Mouse (Mus musculus) CH12.LX (cell line): ENCODE results near the gene Gpr3. TPM values are rescaled to one million over a fixed set of nuclear protein-coding genes. Genes with fewer than 3 reads are reported as not detected.

Source experiments
- DNase-seq: peaks from one replicate; pipeline ENCODE4 v3.0.0-alpha.2; 2013; ENCODE audit errors: extremely low read depth
- H3K27ac ChIP-seq: 2 replicates; pipeline ENCODE4 v1.5.1; 2012; ENCODE audit warnings: low read depth, mild to moderate bottlenecking, control low read depth, moderate library complexity; ENCODE audit not compliant: insufficient read depth
- H3K27me3 ChIP-seq: replicated peaks from 2 replicates; pipeline ENCODE3; 2012; ENCODE audit warnings: inconsistent platforms
- H3K36me3 ChIP-seq, 2 experiments: replicated peaks in 1 of 2; 2 replicates each; pipeline versions ENCODE3 to v1.6.1; 2012; ENCODE audit warnings: inconsistent platforms in 1 of 2, low read length in 1 of 2, mild to moderate bottlenecking in 1 of 2, mixed read lengths in 1 of 2, moderate library complexity in 1 of 2; ENCODE audit not compliant: control insufficient read depth in 1 of 2, insufficient read depth in 1 of 2
- H3K4me1 ChIP-seq, 2 experiments: 2 replicates each; pipeline ENCODE4 v1.6.1; 2012; ENCODE audit warnings: inconsistent platforms in 1 of 2, moderate library complexity in 1 of 2; ENCODE audit not compliant: insufficient read depth in 2 of 2, control insufficient read depth in 1 of 2
- H3K4me2 ChIP-seq: 2 replicates; pipeline ENCODE4 v1.6.1; 2012; ENCODE audit warnings: low read depth, mild to moderate bottlenecking, control low read depth; ENCODE audit not compliant: poor library complexity, insufficient read depth, severe bottlenecking
- H3K4me3 ChIP-seq, 3 experiments: fragments of 150-350 bp in 1 of 3; sonication (generic) in 1 of 3; replicated peaks in 1 of 3; 2 replicates each; pipeline versions ENCODE3 to v1.5.1; 2011 to 2012; ENCODE audit warnings: low read depth in 2 of 3, low read length in 2 of 3, mild to moderate bottlenecking in 2 of 3, moderate library complexity in 2 of 3, control low read depth in 1 of 3, improper control_type of control experiment in 1 of 3, inconsistent platforms in 1 of 3, mixed read lengths in 1 of 3; ENCODE audit not compliant: poor library complexity in 1 of 3
- H3K79me2 ChIP-seq: replicated peaks from 2 replicates; pipeline ENCODE4 v1.6.1; 2012; ENCODE audit warnings: mild to moderate bottlenecking, moderate library complexity; ENCODE audit not compliant: control insufficient read depth, poor library complexity, insufficient read depth, severe bottlenecking; ENCODE audit errors: extremely low read depth
- H3K9ac ChIP-seq: 2 replicates; pipeline ENCODE4 v1.6.1; 2012; ENCODE audit warnings: low read depth, mild to moderate bottlenecking, control low read depth, moderate library complexity; ENCODE audit not compliant: insufficient read depth
- H3K9me3 ChIP-seq: replicated peaks from 2 replicates; pipeline ENCODE3; 2012; ENCODE audit warnings: low read length, inconsistent platforms, mixed read lengths
- CHD1 ChIP-seq: IDR thresholded peaks from 2 replicates; pipeline ENCODE4 v1.6.1; 2012; ENCODE audit warnings: low read depth, low read length, improper control_type of control experiment, inconsistent platforms
- CHD2 ChIP-seq: IDR thresholded peaks from 2 replicates; pipeline ENCODE4 v1.6.1; 2011; ENCODE audit warnings: low read length, improper control_type of control experiment
- CTCF ChIP-seq, 2 experiments: IDR thresholded peaks in 1 of 2; conservative IDR thresholded peaks in 1 of 2; 2 replicates each; pipeline ENCODE4 v1.5.1; 2011 to 2012; ENCODE audit warnings: low read depth in 2 of 2, low read length in 2 of 2, improper control_type of control experiment in 1 of 2, inconsistent platforms in 1 of 2, mild to moderate bottlenecking in 1 of 2, moderate library complexity in 1 of 2
- E2F4 ChIP-seq: IDR thresholded peaks from 2 replicates; pipeline ENCODE4 v1.6.1; 2011; ENCODE audit warnings: low read depth, low read length, improper control_type of control experiment; ENCODE audit not compliant: insufficient replicate concordance
- GABPA ChIP-seq: IDR thresholded peaks from 2 replicates; pipeline ENCODE4 v1.6.1; 2012; ENCODE audit warnings: low read depth, low read length, improper control_type of control experiment, inconsistent platforms; ENCODE audit not compliant: insufficient replicate concordance
- JUN ChIP-seq: IDR thresholded peaks from 2 replicates; pipeline ENCODE4 v1.6.1; 2011; ENCODE audit warnings: low read depth, mild to moderate bottlenecking, low read length, improper control_type of control experiment, moderate library complexity; ENCODE audit not compliant: insufficient read depth
- MAX ChIP-seq: IDR thresholded peaks from 2 replicates; pipeline ENCODE4 v1.6.1; 2011; ENCODE audit warnings: low read length, improper control_type of control experiment
- MAZ ChIP-seq: IDR thresholded peaks from 2 replicates; pipeline ENCODE4 v1.6.1; 2012; ENCODE audit warnings: low read depth, mild to moderate bottlenecking, inconsistent platforms, low read length, improper control_type of control experiment, moderate library complexity
- MEF2A ChIP-seq: IDR thresholded peaks from 2 replicates; pipeline ENCODE4 v1.6.1; 2014; ENCODE audit warnings: low read depth, mild to moderate bottlenecking, inconsistent platforms, low read length, improper control_type of control experiment, borderline replicate concordance
- MXI1 ChIP-seq: IDR thresholded peaks from 2 replicates; pipeline ENCODE4 v1.6.1; 2011; ENCODE audit warnings: mild to moderate bottlenecking, low read depth, low read length, improper control_type of control experiment
- MYC ChIP-seq: IDR thresholded peaks from 2 replicates; pipeline ENCODE4 v1.6.1; 2011; ENCODE audit warnings: low read depth, mild to moderate bottlenecking, improper control_type of control experiment, low read length
- NRF1 ChIP-seq: IDR thresholded peaks from 2 replicates; pipeline ENCODE4 v1.6.1; 2014; ENCODE audit warnings: low read depth, mild to moderate bottlenecking, inconsistent platforms, low read length, improper control_type of control experiment, moderate library complexity
- POLR2A ChIP-seq: IDR thresholded peaks from 2 replicates; pipeline ENCODE4 v1.6.1; 2011; ENCODE audit warnings: low read depth, mild to moderate bottlenecking, improper control_type of control experiment, low read length
- POLR2AphosphoS2 ChIP-seq: IDR thresholded peaks from 2 replicates; pipeline ENCODE4 v1.6.1; 2011; ENCODE audit warnings: low read depth, low read length, improper control_type of control experiment
- RAD21 ChIP-seq: IDR thresholded peaks from 2 replicates; pipeline ENCODE4 v1.6.1; 2011; ENCODE audit warnings: low read depth, mild to moderate bottlenecking, low read length, improper control_type of control experiment, moderate library complexity
- SMC3 ChIP-seq: IDR thresholded peaks from 2 replicates; pipeline ENCODE4 v1.6.1; 2011; ENCODE audit warnings: low read depth, low read length, improper control_type of control experiment
- USF1 ChIP-seq: IDR thresholded peaks from 2 replicates; pipeline ENCODE4 v1.6.1; 2014; ENCODE audit warnings: low read depth, mild to moderate bottlenecking, inconsistent platforms, low read length, improper control_type of control experiment
- USF2 ChIP-seq: conservative IDR thresholded peaks from 2 replicates; pipeline ENCODE4 v1.6.1; 2011; ENCODE audit warnings: low read depth, low read length, improper control_type of control experiment
- ZMIZ1 ChIP-seq: IDR thresholded peaks from 2 replicates; pipeline ENCODE4 v1.6.1; 2012; ENCODE audit warnings: low read depth, mild to moderate bottlenecking, inconsistent platforms, low read length, improper control_type of control experiment
- ZNF384 ChIP-seq: IDR thresholded peaks from 2 replicates; pipeline ENCODE4 v1.6.1; 2012; ENCODE audit warnings: low read depth, low read length, improper control_type of control experiment, inconsistent platforms
- dilution Hi-C: fragments of 300-500 bp; cut with MboI; formaldehyde crosslinking; loops from 2 replicates; pipeline ENCODE4 v1.14.3; 2020; ENCODE audit warnings: low sequenced_read_pairs; ENCODE audit not compliant: extremely low pct_unique_long_range_greater_than_20kb, extremely low pct_ligation_motif_present
- in situ Hi-C: fragments of 300-500 bp; cut with MboI; formaldehyde crosslinking; loops from 3 replicates; pipeline ENCODE4 v1.14.3; 2019; ENCODE audit warnings: low sequenced_read_pairs, low pct_ligation_motif_present, low pct_unique_long_range_greater_than_20kb, mixed read lengths
- polyA plus RNA-seq: library from polyadenylated mRNA; unstranded; fragments of >175 nt; gene quantifications from 2 replicates; pipeline ENCODE4 v1.2.1, GENCODE M21; 2012; ENCODE audit warnings: low read depth; ENCODE audit not compliant: insufficient read length
- total RNA-seq, 2 experiments: library from RNA; depleted of rRNA; stranded (reverse); fragments of 300-350 nt in 1 of 2; fragments of >200 nt in 1 of 2; gene quantifications; 2 replicates each; pipeline ENCODE4 v1.2.3; 2012 to 2014

The Gpr3 gene
- total and polyA plus RNA-seq, 3 experiments: 0.11 to 0.13 TPM; not detected in 1

- Histone ChIP-seq H3K4me1 (peaks cover 4 to 14% of the 10 kb centered on the region in 2 experiments), H3K27ac (no peak overlapping the region), H3K4me3 (no peak overlapping the region), H3K36me3 (no peaks in the 10 kb centered on the region), H3K9me3 (no peaks in the 10 kb centered on the region), H3K9ac (no peak overlapping the region), H3K4me2 (no peak overlapping the region), H3K27me3 (peaks cover 56% of the 10 kb centered on the region), H3K79me2 (no peaks in the 10 kb centered on the region)
- dilution Hi-C loops (no loop called here), in situ Hi-C loops (no loop called here)
- no peak for DNase-seq
- TF ChIP-seq E2F4: no peak
- no peak for TF ChIP-seq NRF1
- no peak for TF ChIP-seq USF1
- TF ChIP-seq MAZ: no peak
- no peak for TF ChIP-seq CHD2
- no peak for TF ChIP-seq MAX
- no peak for TF ChIP-seq MXI1
Observed at GRCm38 (mm10) chr4:133220656-133221055, 8.3 kb upstream of the Gpr3 start.

DNA sequence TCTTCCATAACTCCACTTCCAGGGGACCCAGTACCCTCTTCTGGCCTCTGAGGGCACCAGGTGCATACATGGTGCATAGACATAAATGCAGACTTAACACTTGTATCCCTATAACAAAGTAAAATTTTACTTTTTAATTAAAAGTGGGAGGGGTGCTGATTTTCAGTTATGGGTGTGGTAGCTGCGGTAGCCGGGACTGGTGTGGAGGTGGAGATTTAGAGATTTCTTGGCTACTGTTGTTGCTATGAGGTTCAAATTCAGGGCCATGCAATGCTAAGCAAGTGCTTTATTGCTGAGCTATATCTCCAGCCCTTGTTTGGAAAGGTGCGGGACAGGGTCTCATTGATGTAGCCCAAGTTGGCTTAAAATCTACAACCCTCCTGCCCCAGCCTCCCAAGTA lies 6.4 kb upstream of the Gpr3 start:
- in situ Hi-C loops: no loop called here
- peaks cover 56% of the 10 kb centered on the region for H3K27me3 ChIP-seq
- no peaks in the 10 kb centered on the region for H3K9me3 ChIP-seq
- H3K4me1 ChIP-seq: peaks cover 4 to 14% of the 10 kb centered on the region in 2 experiments
- no peak for DNase-seq
- no peak overlapping the region for H3K27ac ChIP-seq
- TF ChIP-seq E2F4 (no peak), JUN (no peak), CHD1 (no peak)
- TF ChIP-seq, all 38 proteins: peak for 0
- Histone ChIP-seq H3K79me2 (no peaks in the 10 kb centered on the region), H3K36me3 (no peaks in the 10 kb centered on the region), H3K4me2 (no peak overlapping the region), H3K9ac (no peak overlapping the region), H3K4me3 (no peak overlapping the region)
- dilution Hi-C loops: no loop called here

DNA sequence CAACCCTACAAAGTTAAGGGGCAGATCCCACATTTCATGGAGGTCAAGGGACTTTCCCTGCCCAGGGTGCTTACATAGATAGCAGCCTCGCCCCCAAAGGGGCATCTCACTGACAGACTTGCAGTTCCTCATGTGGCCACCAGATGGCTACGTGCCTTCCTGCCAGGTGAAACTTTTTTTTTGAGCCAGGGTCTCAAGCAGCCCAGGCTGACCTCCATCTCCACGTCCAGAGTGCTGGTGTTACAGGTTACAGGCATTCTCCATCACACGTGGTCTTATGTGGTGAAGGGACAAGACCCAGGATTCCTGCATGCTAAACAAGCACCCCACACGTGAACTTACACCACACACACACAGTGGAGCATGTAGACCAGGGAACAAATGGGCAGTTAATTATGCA lies 5.3 kb upstream of the Gpr3 start:
- Histone ChIP-seq H3K4me1 (peaks cover 8 to 19% of the 10 kb centered on the region in 2 experiments), H3K9ac (no peak overlapping the region), H3K9me3 (no peaks in the 10 kb centered on the region), H3K27me3 (peaks cover 55% of the 10 kb centered on the region), H3K27ac (no peak overlapping the region), H3K4me2 (peak overlapping the region; percentile 61), H3K79me2 (no peaks in the 10 kb centered on the region), H3K4me3 (no peak overlapping the region), H3K36me3 (no peaks in the 10 kb centered on the region)
- dilution Hi-C loops (no loop called here), in situ Hi-C loops (no loop called here)
- peak; percentile 69 for DNase-seq
- TF ChIP-seq E2F4 (no peak), CHD1 (no peak), MYC (no peak), POLR2A (no peak), SMC3 (peak; percentile 88), RAD21 (peak; percentile 51), ZMIZ1 (no peak), ZNF384 (peak; percentile 92), POLR2AphosphoS2 (no peak), USF2 (no peak), NRF1 (no peak), MEF2A (no peak), CTCF (conservative IDR thresholded peaks at IDR 0.05 in 1 of 2, IDR thresholded peaks at IDR 0.05 in 1 of 2; ENCODE audit: low read depth in 2 of 2, low read length in 2 of 2) (peak; percentile 85 to 96), GABPA (no peak)
